Mouse (Mus musculus) left cerebral cortex, postnatal 14 days (tissue): ENCODE data around the gene Spock1. TPM values are rescaled to one million over a fixed set of nuclear protein-coding genes. Genes with fewer than 3 reads are reported as not detected.
A peak's percentile ranks its signal among the peaks of the same experiment; 100 is the strongest.

Experiments used
- DNase-seq, 2 experiments: peaks; one replicate each; pipeline ENCODE4 v3.0.0; 2021 to 2022; ENCODE audit warnings: low spot score in 2 of 2, mixed read lengths in 1 of 2
- intact Hi-C: fragments of 180-260 bp; cut with DNase I; formaldehyde crosslinking; loops from one replicate; pipeline ENCODE4 v1.15.1; 2025
- total RNA-seq, 2 experiments: library from RNA; stranded (reverse); gene quantifications; 2 replicates each; pipeline ENCODE4 v1.2.3; 2021

Spock1 gene
- total RNA-seq, 2 experiments from 2014 or later, result 297 to 320 TPM

DNA sequence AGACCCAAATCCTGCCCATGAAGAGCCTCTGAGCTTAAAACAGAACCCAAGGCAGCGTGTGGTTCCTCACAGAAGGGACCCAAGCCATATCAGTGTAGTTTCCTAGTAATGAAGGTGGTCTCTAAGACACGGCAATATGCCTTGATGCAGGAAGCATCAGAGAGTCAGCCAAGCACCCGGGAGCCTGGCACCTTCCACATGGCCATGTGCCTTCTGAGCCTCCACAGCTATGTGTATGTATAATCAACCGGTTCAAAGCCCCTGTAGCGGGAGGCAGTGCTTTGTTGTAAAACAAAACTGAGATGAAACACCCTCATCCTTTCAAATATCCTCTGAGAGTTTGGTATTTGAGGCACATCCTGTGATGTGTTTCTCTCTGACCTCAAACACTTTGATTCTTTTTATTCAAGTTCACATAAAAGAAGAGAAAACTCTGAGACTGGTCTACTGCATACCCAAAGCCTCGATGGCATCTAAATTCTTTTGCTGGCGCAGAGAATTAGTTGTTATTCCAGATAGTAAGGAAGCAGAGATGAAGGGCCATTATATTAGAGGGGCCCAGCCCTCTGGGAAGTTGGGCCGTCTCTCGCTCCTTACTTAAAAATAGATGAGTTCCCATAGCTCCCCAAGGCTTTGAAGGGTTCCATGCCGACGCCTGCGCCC is 325.7 kb downstream of the Spock1 start:
- intact Hi-C loops, result no loop called here
- no peak for DNase-seq

GRCm38 (mm10) chr13:57577541-57578244 is 330.4 kb downstream of the Spock1 start:
- no peak for DNase-seq
- intact Hi-C loops, result no loop called here

GRCm38 (mm10) chr13:57573501-57573900 is 334.6 kb downstream of the Spock1 start:
- intact Hi-C loops, result no loop called here
- DNase-seq, result no peak

DNA sequence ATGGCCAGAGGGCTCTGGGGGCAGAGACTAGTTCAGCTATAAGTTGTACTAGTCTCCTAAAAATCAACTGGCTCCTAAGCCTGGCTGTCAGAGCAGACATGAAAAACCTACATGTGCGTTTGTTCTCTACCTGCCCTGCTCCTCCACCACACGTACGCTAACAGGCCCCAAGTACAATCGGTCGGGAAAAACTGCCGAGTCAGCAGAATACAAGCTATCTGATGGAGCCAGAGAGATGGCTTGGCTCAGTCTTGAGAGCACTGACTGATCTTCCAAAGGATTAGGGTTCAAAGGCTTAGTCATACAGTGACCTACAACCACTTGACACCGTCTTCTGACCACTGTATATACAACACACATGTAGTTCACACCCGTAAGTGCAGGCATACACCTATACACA is 339.7 kb downstream of the Spock1 start:
- intact Hi-C loops, result no loop called here
- no peak for DNase-seq

GRCm38 (mm10) chr13:57555186-57555585 is 352.9 kb downstream of the Spock1 start:
- intact Hi-C loops, result no loop called here
- DNase-seq, result no peak

- intact Hi-C loops, result no loop called here
- no peak for DNase-seq
Measured at GRCm38 (mm10) chr13:57549743-57550142, 358.4 kb downstream of the Spock1 start.

GRCm38 (mm10) chr13:57536988-57537547 is 371.1 kb downstream of the Spock1 start:
- intact Hi-C loops, result no loop called here
- no peak for DNase-seq

- intact Hi-C loops, result no loop called here
- no peak for DNase-seq
Measured at GRCm38 (mm10) chr13:57534325-57534724, 373.8 kb downstream of the Spock1 start.

- intact Hi-C loops, result loop anchor here (10.0 kb wide), 1 partner anchor 109 kb away; no protein-coding TSS in a partner anchor
- no peak for DNase-seq
Measured at GRCm38 (mm10) chr13:57525946-57526345, 382.2 kb downstream of the Spock1 start.

- intact Hi-C loops, result loop anchor here (5.0 to 10.0 kb wide), 2 partner anchors 110 to 383 kb away; partner anchors contain the start of gene Spock1
- no peak for DNase-seq
Measured at GRCm38 (mm10) chr13:57524546-57524945, 383.6 kb downstream of the Spock1 start.

DNA sequence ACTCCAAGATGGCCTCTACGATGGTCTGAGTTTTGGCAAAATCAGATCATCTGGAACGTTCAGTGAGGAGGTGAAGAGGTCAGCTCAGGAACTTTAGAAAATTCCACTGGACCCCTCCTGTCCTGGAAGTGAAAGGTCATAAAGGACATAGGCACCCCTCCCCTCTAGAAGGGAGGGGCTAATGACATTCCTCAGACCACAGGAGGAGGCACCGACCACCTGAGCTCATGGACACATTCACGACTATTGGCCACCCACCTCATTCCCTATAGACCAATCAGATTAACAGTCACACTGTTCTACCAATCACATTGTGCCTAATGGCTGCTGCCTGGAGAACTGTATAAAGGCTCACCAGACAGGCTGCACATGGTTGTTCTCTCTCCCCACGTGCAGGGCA is 384.8 kb downstream of the Spock1 start:
- DNase-seq, result no peak
- intact Hi-C loops, result loop anchor here (5.0 to 10.0 kb wide), 2 partner anchors 111 to 384 kb away; partner anchors contain the start of gene Spock1

DNA sequence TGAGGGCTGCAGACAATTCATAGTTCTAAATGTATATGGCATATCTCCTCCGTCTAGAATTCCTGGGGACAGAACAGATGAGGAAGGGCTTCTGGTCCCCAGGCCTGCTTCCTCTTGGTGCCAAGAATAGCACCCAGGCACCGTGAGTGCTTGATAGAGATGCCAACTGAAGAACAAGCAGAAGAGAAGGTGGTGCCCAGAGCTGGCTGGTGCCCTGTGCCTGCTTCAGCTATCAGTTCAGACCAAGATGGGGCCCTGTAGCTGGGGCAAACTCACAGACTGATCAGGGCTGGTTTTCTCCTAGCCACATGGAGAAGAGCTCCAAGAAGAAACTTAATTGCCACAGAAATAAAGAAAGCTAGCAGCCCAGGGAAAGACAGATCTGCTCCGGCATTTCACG is 385.8 kb downstream of the Spock1 start:
- intact Hi-C loops, result loop anchor here (5.0 to 10.0 kb wide), 2 partner anchors 112 to 385 kb away; partner anchors contain the start of gene Spock1
- no peak for DNase-seq

GRCm38 (mm10) chr13:57521152-57521551 is 387.0 kb downstream of the Spock1 start:
- intact Hi-C loops, result loop anchor here (5.0 to 10.0 kb wide), 2 partner anchors 114 to 386 kb away; partner anchors contain the start of gene Spock1
- peak in 1 of 2 experiments; percentile 40 for DNase-seq

- no peak for DNase-seq
- intact Hi-C loops, result loop anchor here (5.0 to 10.0 kb wide), 2 partner anchors 115 to 388 kb away; partner anchors contain the start of gene Spock1
Measured at GRCm38 (mm10) chr13:57519790-57520189, 388.3 kb downstream of the Spock1 start.

- intact Hi-C loops, result no loop called here
- DNase-seq, result no peak
Measured at GRCm38 (mm10) chr13:57515737-57516136, 392.4 kb downstream of the Spock1 start.

DNA sequence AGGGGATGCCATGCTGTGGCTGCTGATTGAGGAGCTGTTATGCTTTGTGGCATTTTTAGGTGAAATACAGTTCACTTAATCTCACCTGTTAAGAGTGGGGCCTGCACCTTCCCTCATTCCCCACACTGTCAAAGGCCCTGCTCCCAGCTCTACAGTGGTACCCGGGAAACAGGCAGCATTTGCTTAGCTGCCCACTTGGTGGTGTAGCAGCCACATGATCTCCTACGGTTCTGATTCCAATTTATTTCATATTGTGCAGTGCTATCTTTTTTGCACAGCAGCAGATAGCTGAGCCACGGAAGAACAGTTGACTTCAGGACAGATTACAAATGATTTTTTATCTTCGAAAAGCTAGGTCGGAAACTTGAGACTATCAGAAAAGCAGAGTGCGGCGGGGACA is 406.6 kb downstream of the Spock1 start:
- intact Hi-C loops, result no loop called here

GRCm38 (mm10) chr13:57496778-57497177 is 411.4 kb downstream of the Spock1 start:
- DNase-seq, result no peak
- intact Hi-C loops, result no loop called here

More for the DNA sequence above, 406.6 kb downstream of the Spock1 start:
- peak; percentile 35 to 43 for DNase-seq

GRCm38 (mm10) chr13:57494838-57495237 is 413.3 kb downstream of the Spock1 start:
- intact Hi-C loops, result no loop called here
- no peak for DNase-seq

GRCm38 (mm10) chr13:57488926-57489325 is 419.2 kb downstream of the Spock1 start:
- DNase-seq, result peak in 1 of 2 experiments; percentile 22
- intact Hi-C loops, result no loop called here
